In genomic region chr7:143757027-143757390, GRCm38 (mm10) we compare ENCODE assay signal across 1 mouse cellular context.
A peak's percentile ranks its signal among the peaks of the same experiment; 100 is the strongest.
TF ChIP-seq lines count a peak whose summit lies in the region.

No protein-coding gene starts in this region.

TF ChIP-seq in CH12.LX, 34 proteins besides CTCF, POLR2A, EP300 and RAD21 (continued from another document):
- peak; percentile 44; the same call in 1 of the 2 replicates for TF ChIP-seq TCF12 (IDR thresholded peaks at IDR 0.05; ENCODE audit: low read depth, low read length)
